Mouse (Mus musculus) small intestine, adult 2 months (tissue): ENCODE measurements at regions not wholly inside any gene's neighbourhood (a gene's known extent, or its start where the extent isn't known, plus 50 kb on each side); places are given as distances from the start of the nearest gene placed in this dataset.

Source experiments
- H3K27ac ChIP-seq: fragments of 200-500 bp; 2 replicates; pipeline ENCODE4 v1.5.1; 2012; ENCODE audit warnings: low read depth, low read length, control low read depth, inconsistent platforms; ENCODE audit not compliant: insufficient read depth
- H3K27me3 ChIP-seq: fragments of 200-500 bp; 2 replicates; pipeline ENCODE4 v1.6.1; 2012; ENCODE audit warnings: mild to moderate bottlenecking, moderate library complexity, low read length, inconsistent platforms; ENCODE audit not compliant: control insufficient read depth, insufficient read depth
- H3K36me3 ChIP-seq: fragments of 200-500 bp; 2 replicates; pipeline ENCODE4 v1.6.1; 2012; ENCODE audit warnings: mild to moderate bottlenecking, low read length, control low read depth, inconsistent platforms; ENCODE audit not compliant: control insufficient read depth, insufficient read depth
- H3K4me1 ChIP-seq: fragments of 200-500 bp; 2 replicates; pipeline ENCODE4 v1.6.1; 2012; ENCODE audit warnings: low read length, inconsistent platforms, mixed read lengths; ENCODE audit not compliant: control insufficient read depth, insufficient read depth, insufficient read length
- H3K4me3 ChIP-seq: fragments of 200-500 bp; 2 replicates; pipeline ENCODE4 v1.5.1; 2012; ENCODE audit warnings: low read depth, mild to moderate bottlenecking, control low read depth, inconsistent platforms, low read length, moderate library complexity
- CTCF ChIP-seq: fragments of 200-500 bp; IDR thresholded peaks from 2 replicates; pipeline ENCODE4 v1.5.1; 2012; ENCODE audit warnings: low read depth, mild to moderate bottlenecking, control low read depth, inconsistent platforms, low read length, moderate library complexity, mixed read lengths; ENCODE audit not compliant: insufficient replicate concordance, insufficient read length; ENCODE audit errors: extremely low read depth
- POLR2A ChIP-seq: fragments of 200-500 bp; IDR thresholded peaks from 2 replicates; pipeline ENCODE4 v1.6.1; 2012; ENCODE audit warnings: low read depth, mild to moderate bottlenecking, control low read depth, inconsistent platforms, low read length, moderate library complexity
- WGBS: fragments of 180-500 bp; shearing (Covaris S2); methylation state at CpG from one replicate; pipeline ENCODE4 v1.1.7; 2018; 5-methylcytosine and 5-hydroxymethylcytosine counted together

DNA sequence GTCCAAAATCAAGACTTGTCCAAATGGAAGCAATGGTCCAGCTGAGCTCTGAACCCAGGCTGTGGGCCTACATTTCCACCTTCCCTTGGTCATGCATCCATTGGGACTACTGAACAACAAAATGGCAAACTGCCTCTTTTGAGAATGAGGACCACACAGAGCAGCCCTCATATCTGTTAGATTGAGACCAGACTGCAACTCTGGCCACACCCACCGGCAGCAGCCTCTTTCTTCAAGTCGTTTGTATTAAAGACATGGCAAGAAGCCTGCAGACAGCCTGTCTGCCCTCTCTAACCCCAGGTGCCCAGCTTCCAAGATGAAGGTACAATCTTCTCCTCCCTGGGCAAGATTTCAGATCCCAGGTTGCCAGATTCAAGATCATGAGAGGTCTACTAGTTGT lies 51.8 kb upstream of the St6galnac3 start:
- TF ChIP-seq CTCF: no peak
- TF ChIP-seq POLR2A: no peak
- WGBS: 44% methylated on average over 2 of the region's 2 CpGs

GRCm38 (mm10) chr3:153778386-153778785 lies 53.4 kb upstream of the St6galnac3 start:
- H3K4me1 ChIP-seq: peaks cover 4% of the 10 kb centered on the region; the same call in 1 of the 2 replicates
- no peak for TF ChIP-seq POLR2A
- no peak for TF ChIP-seq CTCF
- no peaks in the 10 kb centered on the region for H3K27me3 ChIP-seq
- WGBS: 70% methylated on average over 7 of the region's 7 CpGs
- no peaks in the 10 kb centered on the region for H3K36me3 ChIP-seq
- no peak overlapping the region for H3K27ac ChIP-seq
- no peak overlapping the region for H3K4me3 ChIP-seq

More for the DNA sequence above, 51.8 kb upstream of the St6galnac3 start:
- Histone ChIP-seq H3K4me1 (no peaks in the 10 kb centered on the region), H3K36me3 (no peaks in the 10 kb centered on the region), H3K27ac (no peak overlapping the region), H3K27me3 (no peaks in the 10 kb centered on the region), H3K4me3 (no peak overlapping the region)

- TF ChIP-seq CTCF: no peak
- no peak for TF ChIP-seq POLR2A
- Histone ChIP-seq H3K27ac (no peak overlapping the region), H3K4me1 (peaks cover 10% of the 10 kb centered on the region; the same call in 1 of the 2 replicates), H3K27me3 (no peaks in the 10 kb centered on the region), H3K36me3 (no peaks in the 10 kb centered on the region), H3K4me3 (no peak overlapping the region)
- WGBS: 27% methylated on average over 5 of the region's 5 CpGs
Measured at GRCm38 (mm10) chr3:153782467-153782866, 57.5 kb upstream of the St6galnac3 start.

GRCm38 (mm10) chr3:153783294-153783741 lies 58.3 kb upstream of the St6galnac3 start:
- Histone ChIP-seq H3K27me3 (no peaks in the 10 kb centered on the region), H3K4me3 (no peak overlapping the region), H3K4me1 (peaks cover 10% of the 10 kb centered on the region; the same call in 1 of the 2 replicates), H3K27ac (no peak overlapping the region), H3K36me3 (no peaks in the 10 kb centered on the region)
- TF ChIP-seq CTCF (no peak), POLR2A (no peak)
- WGBS: 22% methylated on average over 7 of the region's 7 CpGs

DNA sequence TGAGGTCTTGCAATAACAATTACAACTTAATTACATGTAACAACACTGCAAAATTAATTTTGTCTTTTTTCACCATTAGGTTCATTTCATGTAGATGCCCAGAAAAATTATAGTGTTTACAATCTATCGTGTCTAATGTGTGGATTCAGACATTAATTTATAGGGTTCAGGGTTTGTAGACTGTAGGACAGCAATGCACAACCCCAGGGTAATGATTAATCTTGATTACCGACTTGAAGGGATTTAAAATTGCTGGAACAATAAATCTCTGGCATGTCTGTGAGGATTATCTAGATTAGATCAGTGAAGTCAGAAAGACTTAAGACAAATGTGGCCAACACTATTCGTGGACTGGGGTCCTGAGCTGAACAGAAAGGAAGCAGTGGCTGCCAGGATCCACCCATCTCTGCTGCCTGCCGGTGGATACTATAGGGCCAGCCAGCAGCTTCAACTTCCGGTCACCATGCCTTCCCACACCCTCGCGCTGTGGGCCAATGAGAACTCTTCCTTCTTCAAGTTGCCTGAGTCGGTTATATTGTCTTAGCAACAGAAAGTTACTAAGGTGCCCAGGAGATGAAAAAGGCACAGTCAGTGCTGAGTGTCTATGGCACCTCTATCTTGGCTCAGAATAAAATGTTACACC lies 59.1 kb upstream of the St6galnac3 start:
- TF ChIP-seq POLR2A (no peak), CTCF (no peak)
- Histone ChIP-seq H3K27me3 (no peaks in the 10 kb centered on the region), H3K4me3 (0 out of 2 replicates have a peak overlapping the region, but pooled peaks have one; percentile 21), H3K4me1 (peaks cover 10% of the 10 kb centered on the region; the same call in 1 of the 2 replicates), H3K36me3 (no peaks in the 10 kb centered on the region), H3K27ac (no peak overlapping the region)
- 22% methylated on average over 8 of the region's 8 CpGs for WGBS

DNA sequence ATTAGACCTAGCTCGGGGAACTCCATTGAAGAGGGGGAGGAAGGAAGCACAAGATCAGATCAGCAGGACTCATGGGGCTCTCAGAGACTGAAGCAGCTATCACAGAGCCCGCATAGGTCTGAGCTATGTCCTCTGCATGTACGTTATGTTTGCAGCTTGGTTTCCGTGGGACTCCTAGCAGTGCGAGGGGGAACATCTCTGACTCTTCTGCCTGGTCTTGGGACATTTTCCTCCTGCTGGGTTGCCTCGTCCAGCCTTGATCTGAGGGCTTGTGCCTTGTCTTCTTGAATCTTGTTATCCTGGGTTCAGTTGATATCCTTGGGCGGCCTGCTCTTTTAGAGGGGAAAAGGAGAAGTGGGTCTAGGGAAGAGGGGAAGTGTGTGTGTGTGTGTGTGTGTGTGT lies 53.6 kb upstream of the Asb17 start:
- Histone ChIP-seq H3K36me3 (no peaks in the 10 kb centered on the region), H3K4me1 (no peaks in the 10 kb centered on the region), H3K27me3 (no peaks in the 10 kb centered on the region), H3K4me3 (no peak overlapping the region), H3K27ac (no peak overlapping the region)
- WGBS: 91% methylated on average over 7 of the region's 7 CpGs
- TF ChIP-seq CTCF: no peak
- TF ChIP-seq POLR2A: no peak

DNA sequence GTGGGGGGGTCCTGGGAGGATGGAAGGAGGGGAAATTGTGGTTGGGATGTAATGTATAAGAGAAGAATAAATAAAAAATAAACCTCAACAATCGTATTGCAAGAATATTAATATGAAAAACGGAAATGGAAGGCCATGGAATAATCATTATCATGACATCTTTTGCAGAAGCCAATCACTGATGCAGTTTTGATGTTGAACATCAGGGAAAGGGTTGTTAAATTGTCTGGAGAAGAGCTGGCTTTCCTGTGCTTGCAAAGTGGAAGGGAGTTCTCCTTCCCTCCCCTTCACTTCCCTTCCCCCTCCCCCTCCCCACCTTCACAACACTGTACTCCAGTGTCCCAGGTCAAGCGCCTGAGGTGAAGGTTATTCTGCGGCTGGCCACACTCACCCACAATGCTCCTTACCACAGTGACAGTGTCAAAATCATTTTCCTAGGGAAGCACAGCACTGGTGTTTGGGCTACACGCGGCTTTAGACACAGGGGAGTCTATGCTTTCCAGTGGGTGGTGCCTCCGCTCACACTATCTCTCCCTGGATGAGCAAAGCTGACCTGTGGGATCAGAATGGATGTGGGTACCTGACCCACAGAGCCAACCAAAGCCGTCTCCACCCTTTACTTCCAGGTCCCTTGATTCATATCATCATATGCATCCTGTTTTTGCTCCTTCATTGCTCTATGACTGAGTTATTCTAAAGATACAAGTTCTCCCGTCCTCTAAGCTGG lies 53.0 kb upstream of the Asb17 start:
- Histone ChIP-seq H3K27me3 (no peaks in the 10 kb centered on the region), H3K36me3 (no peaks in the 10 kb centered on the region), H3K4me3 (no peak overlapping the region), H3K27ac (no peak overlapping the region), H3K4me1 (no peaks in the 10 kb centered on the region)
- WGBS: 69% methylated on average over 9 of the region's 9 CpGs
- TF ChIP-seq CTCF: no peak
- TF ChIP-seq POLR2A: no peak
